Mouse (Mus musculus): ENCODE data around the gene Zfand2a.

The Zfand2a gene

DNA sequence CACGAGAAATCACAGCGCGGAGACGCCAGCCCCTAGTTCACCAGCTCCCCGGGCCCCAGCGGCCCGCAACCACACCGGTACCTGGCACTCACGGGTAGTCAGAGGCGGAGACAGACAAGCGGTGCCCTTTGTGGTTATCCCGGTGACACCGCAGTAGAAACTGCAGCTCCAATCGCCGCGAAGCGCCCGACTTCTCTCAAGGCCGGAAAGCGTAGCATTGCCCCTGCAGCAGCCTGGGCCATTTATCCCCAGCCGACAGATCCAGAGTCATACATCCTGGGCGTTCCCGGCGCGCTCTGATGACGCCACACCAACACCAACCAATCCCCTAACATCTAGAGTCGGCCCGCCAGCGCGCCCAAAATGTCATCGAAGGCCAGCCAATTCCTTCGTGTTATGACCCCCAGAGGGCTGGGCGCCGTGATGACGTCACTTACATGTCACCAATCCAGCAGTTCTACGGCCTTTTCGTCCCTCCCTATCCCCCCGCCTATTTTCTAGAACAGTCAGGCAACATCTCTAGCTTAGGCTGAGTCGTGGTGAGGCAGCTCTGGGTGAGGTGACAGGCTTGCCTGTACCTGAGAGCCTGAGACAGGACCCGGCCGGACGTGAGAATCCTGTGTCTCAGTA lies at the start of gene Zfand2a:
Gene Zfand2a, minus strand, starts transcription at position 365 of the 630 bp plus-strand sequence.
- DNase-seq (ENCODE audit: low spot score), result peak; percentile 100

DNA sequence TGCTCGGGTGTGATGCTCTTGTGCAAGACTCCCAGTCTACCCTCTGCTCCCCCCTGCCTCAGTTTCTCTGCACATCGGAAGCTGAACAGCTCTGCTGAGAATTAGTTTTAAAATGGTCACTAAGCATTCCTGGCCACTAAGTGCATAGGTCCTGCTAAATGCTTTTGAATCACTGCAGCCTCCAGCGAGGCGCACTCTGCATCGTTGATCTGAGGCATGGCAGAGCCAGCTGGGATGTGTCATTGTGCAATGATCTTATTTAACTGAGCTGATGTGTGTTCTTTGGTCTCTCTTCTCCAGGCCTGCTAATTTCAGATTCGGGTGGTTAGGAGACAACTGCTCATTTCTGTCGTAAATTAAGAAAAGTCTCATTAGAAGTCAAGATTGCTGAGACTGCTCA lies 44.5 kb upstream of the Zfand2a start:
- DNase-seq (ENCODE audit: low spot score), result no peak

DNA sequence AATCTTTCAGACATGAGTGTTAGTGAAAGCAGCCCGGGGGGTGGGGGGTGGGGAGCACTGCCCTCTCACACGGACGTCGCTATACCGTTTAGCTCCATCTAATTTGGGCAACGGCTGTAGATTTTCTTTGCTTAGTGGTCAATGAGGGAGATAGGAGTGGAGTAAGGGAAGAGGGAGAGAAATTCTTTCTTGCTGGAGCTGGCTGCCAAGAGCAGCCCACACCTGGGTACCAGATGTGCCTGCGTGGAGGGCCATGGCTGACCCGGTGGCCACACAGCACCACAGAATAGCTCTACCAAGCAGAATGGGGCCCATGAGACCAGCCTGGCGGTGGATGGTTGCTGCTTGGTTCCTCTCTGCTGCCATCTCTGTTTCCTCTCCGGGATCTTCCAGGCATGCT lies 37.6 kb upstream of the Zfand2a start:
- peak; percentile 38 for DNase-seq (ENCODE audit: low spot score)

DNA sequence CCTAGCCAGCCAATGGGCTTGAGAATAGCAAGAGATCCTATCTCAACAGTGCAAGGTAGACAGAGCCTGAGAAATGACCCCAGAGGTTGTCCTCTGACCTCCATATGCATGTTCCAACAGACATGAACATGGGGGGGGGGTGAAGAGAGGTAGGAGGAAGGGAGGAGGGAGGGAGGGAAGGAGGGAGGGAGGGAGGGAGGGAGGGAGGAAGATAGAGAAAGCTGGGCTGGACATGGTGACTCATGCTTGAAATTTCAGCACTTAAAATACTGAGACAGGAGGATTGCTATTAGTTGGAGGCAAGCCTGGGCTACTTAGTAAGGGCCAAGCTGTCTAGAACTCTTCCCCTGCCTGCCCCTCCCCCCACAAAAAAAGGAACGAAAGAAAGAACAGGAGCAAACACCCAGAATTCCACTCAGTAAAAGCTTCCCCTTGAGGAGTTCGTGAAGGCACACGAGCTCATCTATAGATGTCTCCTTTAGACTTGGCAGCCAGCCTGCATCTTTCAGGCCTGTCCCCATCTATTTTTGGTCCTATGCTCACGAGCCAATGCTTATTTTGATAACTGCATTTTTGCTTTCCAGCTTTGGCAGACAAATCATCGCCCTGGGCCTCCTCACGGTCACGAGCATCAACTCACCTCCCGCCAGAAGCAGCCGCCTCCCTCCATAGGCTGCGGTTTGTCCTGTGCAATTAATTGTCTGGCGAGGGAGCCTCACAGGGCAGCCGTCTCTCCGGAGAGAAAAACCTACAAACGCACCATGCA lies 35.9 kb upstream of the Zfand2a start:
- DNase-seq (ENCODE audit: low spot score), result no peak

DNA sequence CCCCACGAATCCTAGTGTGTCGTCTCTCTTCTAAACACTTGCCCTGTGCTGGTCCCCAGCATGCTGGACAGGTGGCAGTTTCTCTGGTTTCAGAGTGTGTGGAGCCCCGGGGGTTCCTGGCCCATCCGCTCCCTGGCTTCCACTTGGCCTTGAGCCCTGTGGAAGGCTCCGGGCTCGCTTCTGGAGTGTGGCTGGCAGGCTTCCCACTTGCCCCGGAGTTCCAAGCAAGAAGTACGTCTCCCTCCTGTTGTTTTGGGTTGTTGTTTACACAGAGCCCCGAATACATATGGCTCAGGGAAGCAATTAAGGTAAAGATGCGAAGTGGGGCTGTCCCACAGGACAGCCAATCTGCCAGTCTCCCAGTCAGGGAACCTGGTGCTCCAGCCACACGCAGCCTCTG lies 31.9 kb upstream of the Zfand2a start:
- no peak for DNase-seq (ENCODE audit: low spot score)

DNA sequence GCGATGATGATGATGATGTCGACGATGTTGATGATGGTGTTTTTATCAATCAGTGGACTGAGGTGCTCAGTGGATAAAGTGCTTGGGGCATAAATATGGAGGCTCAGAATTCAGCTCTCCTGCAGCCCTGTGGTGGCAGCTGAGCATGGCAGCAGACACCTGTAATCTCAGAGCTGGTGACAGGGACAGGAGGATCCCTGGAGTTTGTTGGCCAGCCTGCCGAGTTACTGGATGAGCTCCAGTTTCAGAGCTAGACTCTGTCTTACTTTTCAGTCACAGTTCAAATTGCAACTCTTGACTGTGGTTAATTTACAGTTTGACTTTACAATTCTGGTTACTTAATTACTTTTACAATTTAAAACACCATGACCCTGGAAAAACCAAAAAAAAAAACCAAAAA lies 27.9 kb upstream of the Zfand2a start:
- no peak for DNase-seq (ENCODE audit: low spot score)

DNA sequence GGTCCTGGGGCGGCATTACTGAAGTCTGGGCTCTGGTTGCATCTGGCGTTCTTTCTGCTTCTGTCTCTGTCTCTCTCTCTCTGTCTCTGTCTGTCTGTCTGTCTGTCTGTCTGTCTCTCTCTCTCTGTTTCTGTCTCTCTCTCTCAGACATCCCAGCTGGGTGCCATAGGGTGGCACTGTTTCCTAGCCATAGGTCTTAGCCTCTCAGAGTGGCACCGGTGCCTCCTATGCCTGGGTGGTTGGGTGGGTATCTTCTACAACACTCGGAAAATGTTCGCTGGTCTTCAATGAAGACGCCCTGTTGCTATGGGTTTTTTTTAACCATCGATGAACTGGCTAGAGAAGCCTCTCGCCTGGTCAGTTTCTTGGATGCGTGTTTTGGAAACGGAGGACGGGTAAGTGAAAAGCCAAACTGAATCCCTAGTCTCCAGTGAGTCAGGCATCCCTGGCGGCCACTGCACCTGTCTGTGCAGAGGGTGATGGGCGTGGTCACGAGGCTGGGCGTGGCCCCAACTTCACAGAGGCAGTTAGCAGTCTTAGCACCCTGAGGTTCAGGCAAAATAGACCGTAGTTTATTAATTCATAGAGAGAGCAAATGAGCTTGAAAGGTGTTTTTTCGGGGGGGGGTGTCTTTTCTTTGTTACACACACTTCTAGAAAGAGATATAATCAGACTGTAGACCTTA lies 26.5 kb upstream of the Zfand2a start:
- DNase-seq (ENCODE audit: low spot score), result no peak

DNA sequence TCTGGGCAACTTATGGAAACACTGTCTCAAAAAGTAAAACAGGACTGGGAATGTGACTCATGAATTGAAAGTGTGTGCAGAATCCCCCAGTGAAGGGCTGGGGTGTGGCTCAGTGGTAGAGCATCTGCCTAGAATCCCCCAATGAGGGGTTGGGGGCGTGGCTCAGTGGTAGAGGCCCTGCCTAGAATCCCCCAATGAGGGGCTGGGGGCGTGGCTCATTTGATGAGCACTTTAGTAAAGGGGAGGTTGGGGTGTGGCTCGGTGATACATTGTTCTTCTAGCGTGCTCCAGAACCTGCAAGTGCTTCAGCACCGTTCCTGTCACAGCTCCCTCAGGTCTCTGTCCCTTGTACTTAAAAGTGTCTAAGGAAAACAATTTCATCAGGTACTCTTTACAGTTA lies 21.9 kb upstream of the Zfand2a start:
- no peak for DNase-seq (ENCODE audit: low spot score)

DNA sequence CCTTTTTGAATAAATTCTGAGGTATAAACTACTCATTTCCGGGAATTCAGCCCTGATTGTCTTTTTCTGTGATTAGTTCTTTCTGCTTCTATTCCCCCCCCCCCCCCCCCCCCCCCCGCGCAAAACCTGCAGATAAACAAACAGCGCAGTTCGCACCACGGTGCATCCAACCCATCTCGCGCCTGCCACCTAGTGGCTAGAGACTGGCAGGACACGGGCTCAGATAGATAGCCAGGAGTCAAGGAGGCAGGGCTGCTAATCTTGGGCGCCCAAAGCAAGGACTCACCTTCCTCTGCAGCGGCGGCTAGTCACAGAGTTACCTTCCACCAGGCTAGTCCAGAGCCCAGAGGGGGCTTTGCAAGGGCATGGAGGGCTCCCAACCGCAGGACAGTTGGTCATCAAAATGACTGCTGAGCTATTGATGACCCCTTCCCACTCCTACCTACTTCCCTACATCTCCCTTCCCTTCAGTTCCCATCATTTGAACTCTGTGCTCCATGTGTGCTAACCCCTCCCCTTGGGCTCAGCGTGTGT lies 20.8 kb upstream of the Zfand2a start:
- DNase-seq (ENCODE audit: low spot score), result peak; percentile 83

DNA sequence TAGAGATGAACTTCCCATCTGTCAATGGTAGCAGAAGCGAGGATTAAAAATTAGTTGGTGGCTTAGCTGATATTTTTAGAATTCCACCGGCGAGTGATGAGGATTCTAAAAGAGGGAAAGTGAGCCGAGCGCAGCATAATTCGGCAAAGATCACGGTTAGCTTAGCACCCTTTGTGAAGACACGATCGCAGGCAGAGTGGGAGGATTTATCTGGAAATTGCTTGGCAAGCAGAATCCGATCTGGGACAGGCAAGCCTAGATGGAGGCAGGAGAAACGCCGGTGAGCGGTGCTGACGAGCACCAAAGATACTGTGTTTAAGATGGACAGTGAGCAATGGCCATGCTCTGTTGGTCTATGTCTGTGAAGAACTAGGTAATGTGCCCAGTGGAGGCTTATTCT lies 17.9 kb upstream of the Zfand2a start:
- DNase-seq (ENCODE audit: low spot score), result no peak

DNA sequence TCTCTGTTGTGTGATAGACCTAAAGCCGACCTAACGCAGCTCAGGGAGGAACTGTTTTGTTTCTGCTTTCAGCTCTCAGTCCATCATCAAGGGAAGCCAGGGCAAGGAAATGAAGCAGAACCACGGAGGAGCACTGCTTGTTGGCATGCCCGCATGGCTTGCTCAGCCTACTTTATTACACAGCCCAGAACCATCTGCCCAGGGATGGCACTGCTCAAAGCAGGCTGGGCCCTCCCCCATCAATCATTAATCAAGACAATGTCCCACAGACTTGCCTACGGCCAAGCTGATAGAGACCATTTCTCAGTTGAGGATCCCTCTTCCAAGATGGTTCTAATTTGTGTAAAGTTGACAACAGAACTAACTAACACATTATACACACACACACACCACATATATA lies 14.4 kb upstream of the Zfand2a start:
- DNase-seq (ENCODE audit: low spot score), result no peak

DNA sequence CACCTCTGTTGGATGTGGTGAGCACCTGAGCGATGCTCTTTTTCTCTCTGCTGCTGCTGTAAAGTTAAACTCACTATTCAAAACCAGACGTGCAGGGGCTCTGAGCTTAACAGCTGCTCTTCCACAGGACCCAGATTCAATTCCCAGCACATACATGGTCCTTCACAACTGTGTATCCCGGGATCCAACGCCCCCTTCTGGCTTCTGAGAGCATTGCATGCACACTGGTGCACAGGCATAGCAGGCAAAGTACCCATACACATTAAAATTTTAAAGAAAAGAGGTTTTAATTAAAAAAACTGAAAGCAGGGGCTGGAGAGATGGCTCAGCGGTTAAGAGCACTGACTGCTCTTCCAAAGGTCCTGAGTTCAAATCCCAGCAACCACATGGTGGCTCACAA lies 12.6 kb upstream of the Zfand2a start:
- no peak for DNase-seq (ENCODE audit: low spot score)

DNA sequence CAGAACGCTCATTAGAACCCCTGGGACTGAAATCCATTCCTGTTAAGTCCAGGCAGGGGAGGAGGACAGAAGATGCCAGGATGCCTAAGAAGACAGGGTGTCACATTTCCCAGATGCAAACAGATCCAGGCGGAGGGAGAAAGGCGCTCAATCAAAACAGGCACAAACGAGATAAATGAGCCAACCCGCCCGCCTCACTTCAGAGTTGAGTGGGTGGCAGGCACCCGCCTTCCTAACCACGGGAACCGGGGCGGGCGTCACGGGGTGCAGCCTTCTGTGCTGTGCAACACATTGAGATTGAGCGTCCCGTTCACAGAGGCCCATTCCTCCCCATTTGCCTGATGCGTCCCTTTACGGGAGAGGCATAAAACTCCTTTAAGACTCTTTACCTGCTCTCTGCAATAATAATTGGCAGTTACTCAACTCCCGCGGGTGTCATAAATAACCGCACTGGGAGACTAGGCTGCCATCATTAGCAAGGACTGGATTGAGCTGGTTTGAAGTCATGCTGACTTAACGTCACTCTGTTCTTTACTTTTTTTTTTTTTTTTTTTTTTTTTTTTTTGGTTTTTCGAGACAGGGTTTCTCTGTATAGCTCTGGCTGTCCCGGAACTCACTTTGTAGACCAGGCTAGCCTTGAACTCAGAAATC lies 10.8 kb upstream of the Zfand2a start:
- DNase-seq (ENCODE audit: low spot score), result peak; percentile 33

DNA sequence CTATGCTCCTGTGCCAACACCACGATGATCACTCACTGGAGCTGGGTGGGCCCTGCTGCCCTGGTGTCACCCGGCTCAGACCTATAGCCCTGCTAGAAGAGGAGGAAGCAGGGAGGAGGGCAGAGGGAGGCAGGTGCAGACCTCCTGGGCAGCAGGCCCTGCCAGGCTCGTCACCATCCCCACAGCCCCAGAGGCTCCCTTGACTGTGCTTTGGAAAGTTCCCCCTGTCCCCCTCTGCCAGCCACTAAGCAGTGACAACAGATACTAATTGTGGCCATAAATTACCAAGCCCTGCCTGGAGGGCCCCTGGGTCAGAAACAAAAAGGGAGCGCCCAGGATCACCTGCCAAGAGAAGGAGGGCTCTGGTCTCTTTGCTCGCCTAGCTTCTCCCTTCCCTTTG lies 9.3 kb upstream of the Zfand2a start:
- no peak for DNase-seq (ENCODE audit: low spot score)

DNA sequence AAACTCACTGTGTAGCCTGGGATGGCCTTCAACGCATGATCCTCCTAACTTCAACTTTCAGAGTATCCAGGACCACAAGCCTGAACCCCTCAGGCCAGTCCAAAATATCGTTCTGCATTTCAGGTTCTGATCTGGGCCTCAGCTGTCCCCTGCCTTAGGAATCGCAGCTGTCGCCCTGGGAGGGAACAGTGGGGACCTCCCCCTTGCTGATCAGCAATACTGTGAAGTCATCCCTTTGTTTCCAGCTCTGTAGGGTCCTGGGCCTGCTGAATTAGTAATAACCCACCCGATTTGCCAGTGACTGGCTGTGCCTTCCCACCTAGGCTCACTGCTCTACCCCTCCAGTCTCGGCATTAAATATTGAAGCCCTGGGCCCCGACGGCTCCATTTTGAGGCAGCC lies 7.0 kb upstream of the Zfand2a start:
- DNase-seq (ENCODE audit: low spot score), result no peak

DNA sequence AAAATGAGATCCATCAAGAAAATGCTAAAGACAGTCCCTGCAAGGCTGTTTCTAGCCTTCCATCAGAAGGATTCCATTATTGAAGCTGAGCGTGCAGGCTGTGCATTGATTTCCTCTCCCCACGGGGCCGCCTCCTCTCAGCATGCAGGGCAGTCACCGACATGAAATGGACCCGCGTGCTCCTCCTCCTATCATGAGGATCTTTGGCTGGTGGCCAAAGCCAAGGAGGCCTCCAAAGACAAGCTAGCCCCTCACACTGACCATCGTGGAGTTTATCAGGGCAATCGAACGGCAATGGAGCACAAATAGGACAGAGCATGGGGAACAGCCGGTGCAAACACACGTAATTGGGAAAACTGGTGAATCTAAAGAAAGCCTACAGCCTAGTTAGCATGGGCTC lies 5.8 kb upstream of the Zfand2a start:
- no peak for DNase-seq (ENCODE audit: low spot score)

DNA sequence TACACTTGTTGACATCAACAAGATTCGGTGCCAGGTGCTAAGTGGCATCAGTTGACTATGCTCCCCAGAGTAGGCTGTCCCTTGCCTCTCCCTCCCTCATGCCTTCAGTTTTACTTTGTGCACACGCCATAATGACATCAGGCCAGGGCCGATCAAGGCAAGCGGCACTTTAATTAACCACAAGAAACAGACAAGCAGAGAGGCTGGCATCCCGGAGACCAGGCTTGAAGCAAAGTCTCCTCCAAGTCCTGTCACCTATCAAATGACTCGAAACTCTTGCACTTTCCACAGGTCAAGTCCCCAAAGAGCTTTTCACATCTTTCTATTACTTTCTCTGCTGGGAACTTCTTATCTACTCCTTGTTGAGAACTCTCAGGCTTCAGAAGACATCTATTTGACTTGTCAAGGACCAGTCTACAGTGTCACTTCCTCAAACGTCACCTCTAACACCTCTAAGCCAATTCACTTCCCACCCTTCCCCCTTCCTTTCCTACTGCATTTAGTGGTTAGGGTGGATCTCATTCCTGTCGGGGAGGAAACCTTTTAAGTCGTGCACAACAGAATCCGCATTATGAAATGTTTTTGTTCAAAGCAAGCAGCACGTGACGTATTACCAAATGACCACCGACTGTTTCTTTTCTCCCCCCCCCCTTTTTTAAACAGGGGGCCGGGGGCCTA lies 1.0 kb downstream of the Zfand2a start:
- no peak for DNase-seq (ENCODE audit: low spot score)

DNA sequence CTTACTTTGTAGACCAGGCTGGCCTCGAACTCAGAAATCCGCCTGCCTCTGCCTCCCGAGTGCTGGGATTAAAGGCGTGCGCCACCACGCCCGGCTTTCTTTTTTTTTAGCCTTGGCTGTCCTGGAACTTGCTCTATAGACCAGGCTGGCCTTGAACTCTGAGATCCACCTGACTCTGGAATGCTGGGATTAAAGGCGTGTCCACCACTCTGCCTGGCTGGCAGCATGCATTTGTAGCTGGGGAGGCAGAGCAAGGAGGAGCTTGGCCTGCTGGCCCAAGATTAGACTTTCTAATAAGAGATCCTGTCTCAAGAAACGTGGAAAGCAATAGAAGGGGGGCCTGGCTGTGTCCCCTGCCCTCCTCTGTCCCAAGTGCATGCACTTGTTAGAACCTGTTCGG lies 3.9 kb downstream of the Zfand2a start:
- no peak for DNase-seq (ENCODE audit: low spot score)

DNA sequence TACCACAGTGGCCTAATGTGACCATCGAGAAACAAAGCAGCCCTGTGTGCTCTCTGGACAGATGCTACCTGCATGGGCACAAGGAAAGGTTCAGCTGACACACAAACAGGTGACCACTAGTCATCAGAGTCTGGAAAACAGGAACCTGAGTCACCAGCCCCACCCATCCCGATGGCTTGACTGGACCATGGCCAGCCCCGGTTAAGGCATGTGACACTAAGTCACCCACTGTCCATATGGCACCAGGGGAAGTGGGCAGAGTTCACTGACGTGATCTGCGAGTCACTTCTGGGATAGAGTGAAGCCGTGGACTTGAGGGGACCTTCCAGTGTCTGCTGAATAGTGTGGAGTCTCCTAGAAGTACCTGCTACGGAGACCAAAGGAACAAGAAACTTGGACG lies 5.3 kb downstream of the Zfand2a start:
- DNase-seq (ENCODE audit: low spot score), result no peak

DNA sequence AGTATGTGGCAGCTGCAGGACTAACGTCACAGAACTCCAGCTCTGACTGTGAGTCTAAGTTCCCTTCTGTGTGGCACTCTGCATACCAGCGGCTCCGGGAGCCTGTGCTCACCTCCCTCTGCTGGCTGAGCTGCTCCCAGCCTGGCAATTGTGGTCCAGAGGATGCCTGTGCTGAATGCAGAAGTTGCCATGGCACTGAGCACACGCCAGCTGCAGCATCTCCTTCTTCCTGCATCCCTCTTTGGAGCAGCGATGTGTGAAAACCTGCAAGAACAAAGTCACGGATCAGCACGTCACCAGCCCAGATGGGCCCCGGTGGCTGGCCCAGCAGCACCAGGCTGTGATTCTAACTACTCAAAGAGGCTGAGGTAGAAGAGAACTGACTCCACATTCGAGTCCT lies 9.6 kb downstream of the Zfand2a start:
- DNase-seq (ENCODE audit: low spot score), result no peak

DNA sequence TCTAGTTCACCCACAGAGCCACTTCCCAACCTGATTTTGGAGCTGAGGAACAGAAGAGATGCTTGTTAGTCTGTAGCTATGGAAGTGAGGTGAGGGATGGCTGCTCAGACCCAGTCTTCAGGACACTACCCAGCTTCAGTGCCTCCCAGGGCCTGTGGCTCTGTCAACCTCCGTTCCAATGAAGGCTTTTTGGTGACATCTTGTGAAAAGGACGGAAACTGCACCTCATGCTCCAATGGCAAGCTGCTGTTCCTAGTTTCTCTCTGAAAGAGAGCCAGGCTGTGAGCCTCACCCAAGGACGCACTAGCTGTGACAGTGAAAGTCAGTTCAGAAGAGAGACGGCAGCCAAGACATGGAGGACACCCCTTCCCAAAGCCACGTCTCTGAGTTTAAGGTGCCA lies 16.4 kb downstream of the Zfand2a start:
- peak; percentile 42 for DNase-seq (ENCODE audit: low spot score)

DNA sequence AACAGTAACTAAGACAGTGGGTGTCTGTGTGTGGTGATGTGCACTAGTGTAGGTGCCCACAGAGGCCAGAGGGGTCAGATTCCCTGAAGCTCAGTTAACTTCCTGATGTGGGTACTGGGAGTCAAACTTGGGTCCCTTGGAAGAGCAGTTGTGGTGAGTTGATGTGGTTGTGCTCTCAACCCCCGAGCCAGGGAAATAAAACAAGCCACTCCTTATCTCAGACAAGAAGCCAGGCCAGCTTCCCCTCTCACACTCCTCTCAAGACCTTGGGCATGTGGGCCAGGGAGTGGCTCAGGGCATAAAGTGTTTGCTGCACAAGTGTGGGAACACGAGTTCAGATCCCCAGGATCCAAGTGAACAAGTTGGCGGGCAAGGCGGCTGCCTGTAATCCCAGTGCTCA lies 17.5 kb downstream of the Zfand2a start:
- DNase-seq (ENCODE audit: low spot score), result no peak

Measured in embryo, embryonic 10.5 days (tissue).